Mouse (Mus musculus): ENCODE measurements around the gene Scgb2b12.
"Not testable (repeated sequence)": the region's sequence is repeated elsewhere in the genome, so short reads cannot be mapped to it uniquely, and the experiment has no call there.

Scgb2b12 gene

GRCm38 (mm10) chr7:32327145-32327544, at the start of gene Scgb2b12:
Scgb2b12 (minus strand) TSS chr7:32327245.
- not testable (repeated sequence) for DNase-seq (ENCODE audit: low spot score in 2 of 2)

GRCm38 (mm10) chr7:32333882-32334281, 6.8 kb upstream of the Scgb2b12 start, which contains the start of gene Scgb1b12:
Scgb1b12 (plus strand) TSS chr7:32334182.
- DNase-seq (ENCODE audit: low spot score in 2 of 2): not testable (repeated sequence)

All from spleen, postnatal 36 days (tissue).